12 mouse cellular contexts compared by ENCODE assay signal in genomic region chr15:97727048-97727447, GRCm38 (mm10). TPM values are rescaled to one million over a fixed set of nuclear protein-coding genes. Genes with fewer than 3 reads are reported as not detected.
DNase-seq lines count a peak whose midpoint lies in the region; ATAC-seq and TF ChIP-seq lines count a peak whose summit lies in the region.
"Had no signal": no experiment of that assay in that cellular context is flagged by ENCODE, and none has a peak within 500 bp of the region (broad histone marks: within the 10 kb centered on the region; RNA-seq: fewer than 3 reads in every experiment).

No protein-coding gene starts in this region.

- peaks cover 8% of the 10 kb centered on the region; the same call in 1 of the 2 replicates for H3K4me1 ChIP-seq in heart, embryonic 12.5 days (replicated peaks)
- peaks cover 19% of the 10 kb centered on the region for H3K4me1 ChIP-seq in cerebellum, adult 2 months (ENCODE audit: control insufficient read depth, insufficient read depth, low read length)
- H3K4me1 ChIP-seq in forebrain, embryonic 13.5 days = no peaks in the 10 kb centered on the region
- H3K4me1 ChIP-seq in midbrain, embryonic 11.5 days (ENCODE audit: control insufficient read depth, insufficient read depth, low read length) = no peaks in the 10 kb centered on the region

- ATAC-seq in heart, embryonic 12.5 days (ENCODE audit: insufficient number of reproducible peaks, low FRiP score) = no peak
- ATAC-seq in granulocyte monocyte progenitor cell, adult 5-6 weeks (replicated peaks; ENCODE audit: poor library complexity, severe bottlenecking) = peak; percentile 64
- 0 out of 2 replicates have a peak, but pooled peaks have one; percentile 27 for ATAC-seq in megakaryocyte-erythroid progenitor cell, adult 5-6 weeks (replicated peaks; ENCODE audit: low FRiP score, low TSS enrichment, poor library complexity, severe bottlenecking)
- ATAC-seq in forebrain, embryonic 13.5 days = no peak
- ATAC-seq in midbrain, embryonic 11.5 days (ENCODE audit: low FRiP score) = no peak
- ATAC-seq: CD4-positive, CD25-positive, alpha-beta regulatory T cell, adult 4 months; inflammation-experienced regulatory T-cells, adult 6 months had no signal

- peak; percentile 97 for DNase-seq in heart, adult 11 months
- DNase-seq in 3T3-L1 (ENCODE audit: low read depth, low spot score) = peak; percentile 90
- no peak for DNase-seq in cerebellum, adult 2 months
- no peak for DNase-seq in midbrain, embryonic 11.5 days (ENCODE audit: low spot score, missing footprints)
- DNase-seq: layer of hippocampus, postnatal 36 days had no signal

- H3K9me3 ChIP-seq in heart, embryonic 12.5 days (replicated peaks) = no peaks in the 10 kb centered on the region
- no peaks in the 10 kb centered on the region for H3K9me3 ChIP-seq in forebrain, embryonic 13.5 days (replicated peaks)
- no peaks in the 10 kb centered on the region for H3K9me3 ChIP-seq in midbrain, embryonic 11.5 days (ENCODE audit: control insufficient read depth, low read length)

- H3K4me3 ChIP-seq in heart, embryonic 12.5 days = no peak overlapping the region
- H3K4me3 ChIP-seq in cerebellum, adult 2 months (replicated peaks; ENCODE audit: insufficient read depth, low read depth, low read length) = no peak overlapping the region
- H3K4me3 ChIP-seq in forebrain, embryonic 13.5 days = no peak overlapping the region
- H3K4me3 ChIP-seq in midbrain, embryonic 11.5 days (ENCODE audit: low read depth, low read length) = no peak overlapping the region

- no peaks in the 10 kb centered on the region for H3K27me3 ChIP-seq in heart, embryonic 12.5 days (replicated peaks)
- no peaks in the 10 kb centered on the region for H3K27me3 ChIP-seq in cerebellum, adult 2 months (ENCODE audit: control insufficient read depth, insufficient read depth, low read length)
- H3K27me3 ChIP-seq in forebrain, embryonic 13.5 days = no peaks in the 10 kb centered on the region
- H3K27me3 ChIP-seq in midbrain, embryonic 11.5 days (ENCODE audit: control insufficient read depth, insufficient read depth, low read length) = no peaks in the 10 kb centered on the region

- no peaks in the 10 kb centered on the region for H3K36me3 ChIP-seq in heart, embryonic 12.5 days
- no peaks in the 10 kb centered on the region for H3K36me3 ChIP-seq in forebrain, embryonic 13.5 days (ENCODE audit: poor library complexity, severe bottlenecking)
- no peaks in the 10 kb centered on the region for H3K36me3 ChIP-seq in midbrain, embryonic 11.5 days (ENCODE audit: control insufficient read depth, insufficient read depth, low read length)

- TF ChIP-seq POLR2A in cerebellum, adult 2 months (IDR thresholded peaks at IDR 0.05; ENCODE audit: borderline replicate concordance, insufficient read depth, low read length) = no peak

- no peak overlapping the region for H3K9ac ChIP-seq in heart, embryonic 12.5 days
- no peak overlapping the region for H3K9ac ChIP-seq in forebrain, embryonic 13.5 days
- H3K9ac ChIP-seq in midbrain, embryonic 11.5 days (ENCODE audit: low read length) = no peak overlapping the region
- H3K9ac ChIP-seq: liver, embryonic 14.5 days had no signal

- H3K27ac ChIP-seq in heart, embryonic 12.5 days (ENCODE audit: poor library complexity, severe bottlenecking) = no peak overlapping the region
- no peak overlapping the region for H3K27ac ChIP-seq in cerebellum, adult 2 months (ENCODE audit: insufficient read depth, low read length)
- H3K27ac ChIP-seq in forebrain, embryonic 13.5 days = no peak overlapping the region
- no peak overlapping the region for H3K27ac ChIP-seq in midbrain, embryonic 11.5 days (ENCODE audit: low read depth, low read length)
- H3K27ac ChIP-seq: liver, embryonic 14.5 days had no signal

- TF ChIP-seq CTCF in cerebellum, adult 2 months (IDR thresholded peaks at IDR 0.05; ENCODE audit: borderline replicate concordance, insufficient read depth, low read depth, low read length) = no peak

- no peak overlapping the region for H3K4me2 ChIP-seq in heart, embryonic 12.5 days
- no peak overlapping the region for H3K4me2 ChIP-seq in forebrain, embryonic 13.5 days
- H3K4me2 ChIP-seq in midbrain, embryonic 11.5 days = no peak overlapping the region

- 66% methylated on average over 8 of the region's 8 CpGs for WGBS in heart, embryonic 12.5 days
- 87% methylated on average over 8 of the region's 8 CpGs for WGBS in cerebellum, adult 2 months
- 81% methylated on average over 8 of the region's 8 CpGs for WGBS in forebrain, embryonic 13.5 days
- 85% methylated on average over 8 of the region's 8 CpGs for WGBS in midbrain, embryonic 11.5 days

RNA-seq across cellular contexts. Expression of gene Endou, which starts 4.1 kb away (rescaled TPM):
- 0.14 and 0.15 TPM in 2 replicates for polyA plus RNA-seq in heart, embryonic 12.5 days (2016; fragmentation: Nextera tagmentation; extraction: Ambion mirVana)
- total RNA-seq in granulocyte monocyte progenitor cell, adult 5-6 weeks (2014; fragmentation: Nextera tagmentation) = 0.53 and 2.8 TPM in 2 replicates
- 1.7 and 2.2 TPM in 2 replicates for total RNA-seq in granulocyte monocyte progenitor cell, adult 5-6 weeks (2017)
- total RNA-seq in megakaryocyte-erythroid progenitor cell, adult 5-6 weeks (2014; fragmentation: Nextera tagmentation) = 0.87 TPM in 1 of 2 replicates, not detected in the other
- total RNA-seq in megakaryocyte-erythroid progenitor cell, adult 5-6 weeks (2017) = not detected in 2 replicates
- polyA plus RNA-seq in cerebellum, adult 2 months (2012; rRNA removed) = 1.7 and 1.8 TPM in 2 replicates
- polyA plus RNA-seq in forebrain, embryonic 13.5 days (2015; fragmentation: Nextera tagmentation; extraction: Ambion mirVana) = 0.25 and 0.26 TPM in 2 replicates
- 0.18 and 0.32 TPM in 2 replicates for polyA plus RNA-seq in midbrain, embryonic 11.5 days (2014; fragmentation: Nextera tagmentation; extraction: Ambion mirVana)
- polyA plus RNA-seq: inflammation-experienced regulatory T-cells, adult 6 months had no signal

RNA-seq across cellular contexts. Expression of gene Rpap3, which starts 21.4 kb away (rescaled TPM):
- polyA plus RNA-seq in heart, embryonic 12.5 days (2016; fragmentation: Nextera tagmentation; extraction: Ambion mirVana) = 21.5 and 23.7 TPM in 2 replicates
- total RNA-seq in granulocyte monocyte progenitor cell, adult 5-6 weeks (2014; fragmentation: Nextera tagmentation) = 25.7 and 31.1 TPM in 2 replicates
- total RNA-seq in granulocyte monocyte progenitor cell, adult 5-6 weeks (2017) = 33.2 and 46.7 TPM in 2 replicates
- 28.7 and 37.9 TPM in 2 replicates for total RNA-seq in megakaryocyte-erythroid progenitor cell, adult 5-6 weeks (2014; fragmentation: Nextera tagmentation)
- total RNA-seq in megakaryocyte-erythroid progenitor cell, adult 5-6 weeks (2017) = 43.5 and 48.6 TPM in 2 replicates
- 25.3 and 26.0 TPM in 2 replicates for polyA plus RNA-seq in cerebellum, adult 2 months (2012; rRNA removed)
- polyA plus RNA-seq in forebrain, embryonic 13.5 days (2015; fragmentation: Nextera tagmentation; extraction: Ambion mirVana) = 30.1 and 32.7 TPM in 2 replicates
- polyA plus RNA-seq in midbrain, embryonic 11.5 days (2014; fragmentation: Nextera tagmentation; extraction: Ambion mirVana) = 56.4 and 57.4 TPM in 2 replicates

RNA-seq across cellular contexts. Expression of gene Rapgef3, which starts 40.7 kb away (rescaled TPM):
- polyA plus RNA-seq in heart, embryonic 12.5 days (2016; fragmentation: Nextera tagmentation; extraction: Ambion mirVana) = 22.0 and 22.9 TPM in 2 replicates
- total RNA-seq in granulocyte monocyte progenitor cell, adult 5-6 weeks (2014; fragmentation: Nextera tagmentation) = 8.4 and 33.0 TPM in 2 replicates
- total RNA-seq in granulocyte monocyte progenitor cell, adult 5-6 weeks (2017) = 11.9 and 19.1 TPM in 2 replicates
- 12.0 and 13.1 TPM in 2 replicates for total RNA-seq in megakaryocyte-erythroid progenitor cell, adult 5-6 weeks (2014; fragmentation: Nextera tagmentation)
- total RNA-seq in megakaryocyte-erythroid progenitor cell, adult 5-6 weeks (2017) = 6.8 and 8.2 TPM in 2 replicates
- 35.0 and 36.5 TPM in 2 replicates for polyA plus RNA-seq in cerebellum, adult 2 months (2012; rRNA removed)
- polyA plus RNA-seq in forebrain, embryonic 13.5 days (2015; fragmentation: Nextera tagmentation; extraction: Ambion mirVana) = 6.7 and 7.8 TPM in 2 replicates
- polyA plus RNA-seq in midbrain, embryonic 11.5 days (2014; fragmentation: Nextera tagmentation; extraction: Ambion mirVana) = 3.0 and 3.2 TPM in 2 replicates
- polyA plus RNA-seq: inflammation-experienced regulatory T-cells, adult 6 months had no signal

RNA-seq across cellular contexts. Expression of gene Slc48a1, which starts 51.3 kb away (rescaled TPM):
- 52.9 and 55.0 TPM in 2 replicates for polyA plus RNA-seq in heart, embryonic 12.5 days (2016; fragmentation: Nextera tagmentation; extraction: Ambion mirVana)
- total RNA-seq in granulocyte monocyte progenitor cell, adult 5-6 weeks (2014; fragmentation: Nextera tagmentation) = 97.0 and 99.2 TPM in 2 replicates
- total RNA-seq in granulocyte monocyte progenitor cell, adult 5-6 weeks (2017) = 67.6 and 71.6 TPM in 2 replicates
- total RNA-seq in megakaryocyte-erythroid progenitor cell, adult 5-6 weeks (2014; fragmentation: Nextera tagmentation) = 91.5 and 112 TPM in 2 replicates
- 53.7 and 72.6 TPM in 2 replicates for total RNA-seq in megakaryocyte-erythroid progenitor cell, adult 5-6 weeks (2017)
- 129 and 133 TPM in 2 replicates for polyA plus RNA-seq in cerebellum, adult 2 months (2012; rRNA removed)
- polyA plus RNA-seq in forebrain, embryonic 13.5 days (2015; fragmentation: Nextera tagmentation; extraction: Ambion mirVana) = 44.1 and 45.2 TPM in 2 replicates
- polyA plus RNA-seq in midbrain, embryonic 11.5 days (2014; fragmentation: Nextera tagmentation; extraction: Ambion mirVana) = 32.6 and 33.6 TPM in 2 replicates

Comparison
In these comparisons a context has a peak if more than half of its experiments do, and no peak if none do; other contexts are left out.
1. DNase-seq: peak in heart, adult 11 months (single experiment) and 3T3-L1 (single experiment); none in cerebellum, adult 2 months (0 of 2) and midbrain, embryonic 11.5 days (single experiment).
2. ATAC-seq: peak in granulocyte monocyte progenitor cell, adult 5-6 weeks (single experiment) and megakaryocyte-erythroid progenitor cell, adult 5-6 weeks (single experiment); none in heart, embryonic 12.5 days (single experiment), forebrain, embryonic 13.5 days (single experiment) and midbrain, embryonic 11.5 days (single experiment).